Mouse (Mus musculus) left cerebral cortex, adult 11 months (tissue): ENCODE measurements at regions not wholly inside any gene's neighbourhood (a gene's known extent, or its start where the extent isn't known, plus 50 kb on each side); places are given as distances from the start of the nearest gene placed in this dataset.

ENCODE experiments used
- DNase-seq: peaks from one replicate; pipeline ENCODE4 v3.0.0; 2022; ENCODE audit warnings: low spot score

GRCm38 (mm10) chr9:79437636-79438035 is 281.0 kb downstream of the Col12a1 start:
- DNase-seq = no peak

- DNase-seq = no peak
Observed at GRCm38 (mm10) chr9:79439233-79439960, 279.2 kb downstream of the Col12a1 start.

- no peak for DNase-seq
Observed at GRCm38 (mm10) chr9:79455226-79455625, 263.4 kb downstream of the Col12a1 start.

DNA sequence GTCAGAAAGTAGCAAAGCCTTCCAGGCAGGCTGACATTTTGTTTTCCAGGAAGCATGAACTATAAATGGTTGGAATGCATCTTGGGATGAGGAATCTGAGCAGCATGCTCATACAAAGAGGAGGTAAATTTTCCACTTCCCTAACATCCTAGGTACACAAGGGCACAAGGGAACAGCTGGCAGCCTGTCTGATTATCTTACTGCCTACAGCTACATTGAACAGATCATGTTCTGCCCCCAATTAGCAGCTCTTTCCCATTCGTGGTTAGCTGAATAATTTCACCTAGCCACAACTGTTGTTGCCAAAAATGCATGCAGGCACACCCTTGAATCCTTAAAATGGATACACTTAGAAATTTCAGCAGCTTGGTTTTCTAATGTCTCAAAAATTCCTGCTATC is 239.5 kb downstream of the Col12a1 start:
- no peak for DNase-seq

DNA sequence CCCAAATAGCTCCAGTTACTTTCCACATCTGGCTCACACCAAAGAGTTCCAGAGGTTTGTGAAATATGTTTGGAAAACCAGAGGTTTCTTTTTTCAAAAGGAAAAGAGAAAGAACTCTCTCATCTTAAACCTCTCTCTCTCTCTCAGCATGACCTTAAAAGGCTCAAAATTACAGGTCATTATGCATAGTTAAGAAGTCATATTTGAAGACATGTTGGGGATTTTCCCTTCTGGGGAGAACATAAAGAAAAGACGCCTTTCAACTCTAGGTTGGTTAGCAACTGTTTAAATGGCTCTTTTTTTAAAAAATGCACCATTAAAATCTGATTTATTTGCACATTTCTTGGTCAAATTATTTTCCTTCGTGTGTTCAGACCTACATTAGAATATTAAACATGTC is 218.4 kb downstream of the Col12a1 start:
- no peak for DNase-seq

- DNase-seq = no peak
Observed at GRCm38 (mm10) chr9:79502034-79502433, 216.6 kb downstream of the Col12a1 start.

GRCm38 (mm10) chr9:79516384-79516783 is 202.2 kb downstream of the Col12a1 start:
- DNase-seq = no peak

- no peak for DNase-seq
Observed at GRCm38 (mm10) chr9:79517461-79517860, 201.2 kb downstream of the Col12a1 start.

DNA sequence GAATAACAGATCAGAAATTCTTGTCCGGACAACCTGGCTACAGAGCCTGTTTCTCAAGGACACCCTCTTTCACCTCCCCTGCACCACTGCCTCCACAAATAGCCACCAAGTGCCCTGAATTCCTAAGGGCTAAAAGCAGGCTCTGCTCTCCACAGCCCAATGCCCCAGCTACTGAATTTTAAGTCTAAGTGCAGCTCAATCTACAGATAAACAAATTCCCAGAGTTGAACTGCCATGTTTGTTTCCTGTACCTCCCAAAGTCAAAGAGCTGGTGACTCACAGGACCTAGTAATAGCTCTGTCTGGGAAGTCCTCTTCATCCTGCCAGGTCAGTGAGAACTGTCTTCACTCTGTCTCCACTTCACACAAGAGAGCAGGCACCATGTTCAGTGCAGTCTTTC is 200.0 kb downstream of the Col12a1 start:
- DNase-seq = no peak

DNA sequence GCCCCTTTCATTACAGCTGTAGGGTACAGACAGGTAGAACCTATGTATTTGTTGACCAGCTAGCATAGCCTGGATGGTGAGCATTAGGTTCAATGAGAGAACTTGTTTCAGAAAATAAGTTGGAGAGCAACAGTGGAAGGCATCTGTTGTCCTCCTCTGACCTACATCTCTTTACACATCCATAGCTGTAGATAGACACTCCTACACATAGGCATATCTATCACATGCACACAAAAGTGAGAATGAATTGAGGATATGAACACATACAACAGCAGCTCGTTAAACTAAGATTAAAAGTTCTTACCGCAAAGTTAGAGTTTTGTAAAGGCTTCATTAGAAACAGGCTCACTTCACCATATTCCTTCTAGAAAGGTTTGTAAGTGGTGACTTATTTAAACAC is 198.1 kb downstream of the Col12a1 start:
- DNase-seq = no peak

- DNase-seq = no peak
Observed at GRCm38 (mm10) chr9:79523054-79523453, 195.6 kb downstream of the Col12a1 start.

DNA sequence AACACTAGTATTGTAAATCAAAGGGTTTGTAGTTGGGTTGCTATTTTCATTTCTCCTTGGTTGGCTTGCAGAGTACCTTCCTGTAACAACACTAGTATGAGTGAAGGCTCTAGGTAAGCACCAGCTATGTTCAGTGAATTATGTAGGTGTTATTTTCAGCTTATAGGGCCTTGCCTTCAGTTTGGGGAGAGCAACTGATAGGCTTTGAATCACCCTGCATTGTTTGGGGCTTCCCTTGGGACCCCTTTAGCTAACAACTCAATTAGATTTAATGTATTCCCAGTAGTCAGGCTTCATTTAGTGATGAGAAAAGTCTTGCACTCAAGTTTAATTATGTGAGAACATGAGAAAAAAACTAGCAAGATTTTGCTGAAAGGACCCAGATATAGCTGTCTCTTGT is 193.6 kb downstream of the Col12a1 start:
- DNase-seq = no peak

- no peak for DNase-seq
Observed at GRCm38 (mm10) chr9:79526390-79526789, 192.2 kb downstream of the Col12a1 start.

DNA sequence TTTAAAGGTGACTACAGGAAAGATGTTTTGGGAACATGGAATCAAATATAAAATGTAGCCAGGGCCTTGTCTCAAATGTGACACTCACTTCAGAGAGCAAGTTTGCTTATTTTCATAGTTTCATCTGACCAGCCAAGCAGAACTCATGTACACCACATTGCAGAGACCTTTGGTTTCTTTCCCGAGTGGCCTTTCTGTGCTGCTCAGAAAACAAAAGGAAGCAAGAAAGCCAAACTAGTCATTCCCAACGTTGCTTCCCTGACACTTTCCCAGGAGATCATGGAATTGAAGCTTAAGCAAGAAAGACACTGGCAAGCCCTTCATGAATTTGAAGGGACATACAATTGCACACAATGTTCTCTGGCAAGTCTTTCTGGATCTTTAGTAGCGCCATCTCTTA is 191.3 kb downstream of the Col12a1 start:
- no peak for DNase-seq
